ENCODE assay signal across 14 mouse cellular contexts in the genomic region with DNA sequence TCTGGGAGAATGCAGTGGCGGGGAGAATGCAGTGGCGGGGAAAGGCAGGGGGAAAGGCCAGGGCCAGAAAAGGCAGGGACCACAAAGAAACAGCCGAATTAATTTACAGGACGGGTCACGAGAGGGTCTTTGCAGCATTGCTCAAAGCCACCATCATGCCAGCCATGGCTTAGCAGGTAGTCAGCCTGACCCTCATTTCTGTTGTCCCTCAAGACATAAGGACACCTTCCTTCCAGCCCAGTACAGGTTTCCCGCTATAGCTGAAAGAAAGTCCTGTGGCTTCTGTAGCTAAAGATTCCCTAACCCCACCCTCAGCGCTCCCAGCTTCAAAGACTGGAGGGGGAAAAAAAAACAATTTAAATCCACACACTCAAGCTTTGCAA.
DNase-seq lines count a peak whose midpoint lies in the region; ATAC-seq and TF ChIP-seq lines count a peak whose summit lies in the region.
"Had no signal": no experiment of that assay in that cellular context is flagged by ENCODE, and none has a peak within 500 bp of the region (broad histone marks: within the 10 kb centered on the region; RNA-seq: fewer than 3 reads in every experiment).

No protein-coding gene starts in this region.

- peak overlapping the region; percentile 15; the same call in 1 of the 2 replicates for H3K4me2 ChIP-seq in hindbrain, embryonic 11.5 days (replicated peaks; ENCODE audit: low read depth, low read length)
- H3K4me2 ChIP-seq in midbrain, embryonic 14.5 days (ENCODE audit: low read length), result peak overlapping the region; percentile 36; the same call in 1 of the 2 replicates
- H3K4me2 ChIP-seq: intestine, embryonic 15.5 days; stomach, embryonic 15.5 days had no signal

- no peak for TF ChIP-seq CTCF in layer of hippocampus, adult 2 months (conservative IDR thresholded peaks at IDR 0.05)

- no peaks in the 10 kb centered on the region for H3K36me3 ChIP-seq in hindbrain, embryonic 11.5 days (ENCODE audit: control insufficient read depth, insufficient read depth, low read length)
- H3K36me3 ChIP-seq in midbrain, embryonic 14.5 days (ENCODE audit: control insufficient read depth, insufficient read depth, low read length), result no peaks in the 10 kb centered on the region
- H3K36me3 ChIP-seq: intestine, embryonic 15.5 days; stomach, embryonic 15.5 days had no signal

- no peak overlapping the region for H3K9ac ChIP-seq in hindbrain, embryonic 11.5 days (ENCODE audit: low read depth, low read length)
- H3K9ac ChIP-seq in midbrain, embryonic 14.5 days (replicated peaks; ENCODE audit: low read length), result no peak overlapping the region
- H3K9ac ChIP-seq: intestine, embryonic 15.5 days; liver, postnatal 0 days; stomach, embryonic 15.5 days had no signal

- peak; percentile 46 for ATAC-seq in hindbrain, embryonic 11.5 days (ENCODE audit: low FRiP score)
- ATAC-seq in midbrain, embryonic 14.5 days (ENCODE audit: low FRiP score, low TSS enrichment), result peak; percentile 35
- ATAC-seq: liver, postnatal 0 days had no signal

- peaks cover 9% of the 10 kb centered on the region; the same call in 1 of the 2 replicates for H3K4me1 ChIP-seq in hindbrain, embryonic 11.5 days (replicated peaks; ENCODE audit: control insufficient read depth, insufficient read depth, low read length)
- peaks cover 31% of the 10 kb centered on the region for H3K4me1 ChIP-seq in midbrain, embryonic 14.5 days (ENCODE audit: control insufficient read depth, insufficient read depth, low read length)
- H3K4me1 ChIP-seq: intestine, embryonic 15.5 days had no signal

- peak overlapping the region; percentile 43; the same call in 1 of the 2 replicates for H3K27ac ChIP-seq in layer of hippocampus, adult 2 months
- H3K27ac ChIP-seq in hindbrain, embryonic 11.5 days (ENCODE audit: low read depth, low read length), result peak overlapping the region; percentile 81
- peak overlapping the region; percentile 85 for H3K27ac ChIP-seq in midbrain, embryonic 14.5 days (replicated peaks; ENCODE audit: low read depth, low read length)
- H3K27ac ChIP-seq: intestine, embryonic 15.5 days had no signal

- no peak overlapping the region for H3K4me3 ChIP-seq in layer of hippocampus, adult 2 months
- H3K4me3 ChIP-seq in hindbrain, embryonic 11.5 days (ENCODE audit: low read depth, low read length), result no peak overlapping the region
- no peak overlapping the region for H3K4me3 ChIP-seq in midbrain, embryonic 14.5 days (replicated peaks; ENCODE audit: low read depth, low read length)
- H3K4me3 ChIP-seq: intestine, embryonic 15.5 days; stomach, embryonic 15.5 days had no signal

- no peaks in the 10 kb centered on the region; the same call in 1 of the 2 replicates for H3K27me3 ChIP-seq in hindbrain, embryonic 11.5 days (ENCODE audit: control insufficient read depth, insufficient read depth, low read length)
- H3K27me3 ChIP-seq in midbrain, embryonic 14.5 days (ENCODE audit: control insufficient read depth, insufficient read depth, low read length), result no peaks in the 10 kb centered on the region
- H3K27me3 ChIP-seq: intestine, embryonic 15.5 days; stomach, embryonic 15.5 days had no signal

- no peaks in the 10 kb centered on the region for H3K9me3 ChIP-seq in hindbrain, embryonic 11.5 days (ENCODE audit: control insufficient read depth, low read length)
- H3K9me3 ChIP-seq in midbrain, embryonic 14.5 days (ENCODE audit: control insufficient read depth, low read length), result no peaks in the 10 kb centered on the region
- H3K9me3 ChIP-seq: intestine, embryonic 15.5 days; stomach, embryonic 15.5 days had no signal

- 12% methylated on average over 7 of the region's 7 CpGs for WGBS in hindbrain, embryonic 11.5 days
- WGBS in midbrain, embryonic 14.5 days, result 8% methylated on average over 7 of the region's 7 CpGs

- no peak for DNase-seq in layer of hippocampus, adult 2 months (ENCODE audit: low spot score in 2 of 2)
- DNase-seq in layer of hippocampus, adult 18-20 months (ENCODE audit: low spot score in 2 of 2), result no peak
- DNase-seq in hindbrain, embryonic 11.5 days (ENCODE audit: low spot score), result no peak
- no peak for DNase-seq in midbrain, embryonic 14.5 days
- no peak for DNase-seq in ovary, postnatal 14 days (ENCODE audit: low spot score)
- no peak for DNase-seq in T-cell, adult 2 months (ENCODE audit: low spot score)
- DNase-seq in spleen, postnatal 10 days (ENCODE audit: low spot score in 2 of 2), result no peak
- DNase-seq: adrenal gland, postnatal 25 days; gastrocnemius, postnatal 36 days; liver, postnatal 0 days; right cerebral cortex, postnatal 25 days; thymus, postnatal 4 days had no signal
